Mouse (Mus musculus) CD4-positive, CD25-positive, alpha-beta regulatory T cell, adult 2 months (primary cell): ENCODE measurements around the gene Senp3.
A peak's percentile ranks its signal among the peaks of the same experiment; 100 is the strongest.
"Not testable (repeated sequence)": the region's sequence is repeated elsewhere in the genome, so short reads cannot be mapped to it uniquely, and the experiment has no call there.

Source experiments
- DNase-seq: peaks from one replicate; pipeline ENCODE4 v3.0.0-alpha.2; 2012; ENCODE audit warnings: low read depth, low spot score

Gene Senp3

GRCm38 (mm10) chr11:69704613-69705010 lies 22.7 kb upstream of the Senp3 start:
- no peak for DNase-seq

GRCm38 (mm10) chr11:69703814-69704612 lies 22.1 kb upstream of the Senp3 start:
- no peak for DNase-seq

GRCm38 (mm10) chr11:69703381-69703780 lies 21.5 kb upstream of the Senp3 start:
- not testable (repeated sequence) for DNase-seq

GRCm38 (mm10) chr11:69702886-69703285 lies 21.0 kb upstream of the Senp3 start:
- DNase-seq: not testable (repeated sequence)

GRCm38 (mm10) chr11:69699595-69699994 lies 17.7 kb upstream of the Senp3 start:
- DNase-seq: no peak

GRCm38 (mm10) chr11:69698574-69698973 lies 16.7 kb upstream of the Senp3 start:
- DNase-seq: peak; percentile 28

GRCm38 (mm10) chr11:69697396-69697795 lies 15.5 kb upstream of the Senp3 start:
- no peak for DNase-seq

- no peak for DNase-seq
Measured at GRCm38 (mm10) chr11:69695361-69696181, 13.7 kb upstream of the Senp3 start, which contains the start of the genes Tnfsf12 and Tnfsfm13. TSS of gene Tnfsf12 (minus strand) at chr11:69695849. TSS of gene Tnfsfm13 (minus strand) at chr11:69696098.

GRCm38 (mm10) chr11:69695046-69695360 lies 13.1 kb upstream of the Senp3 start:
- DNase-seq: no peak

- no peak for DNase-seq
Measured at GRCm38 (mm10) chr11:69693421-69693965, 11.6 kb upstream of the Senp3 start.

- DNase-seq: no peak
Measured at GRCm38 (mm10) chr11:69692863-69693262, 11.0 kb upstream of the Senp3 start.

GRCm38 (mm10) chr11:69692196-69692811 lies 10.4 kb upstream of the Senp3 start:
- no peak for DNase-seq

- DNase-seq: no peak
Measured at GRCm38 (mm10) chr11:69689891-69690290, 8.0 kb upstream of the Senp3 start.

- no peak for DNase-seq
Measured at GRCm38 (mm10) chr11:69687061-69687460, 5.2 kb upstream of the Senp3 start.

- no peak for DNase-seq
Measured at GRCm38 (mm10) chr11:69686377-69686776, 4.5 kb upstream of the Senp3 start.

- DNase-seq: no peak
Measured at GRCm38 (mm10) chr11:69685526-69686148, 3.8 kb upstream of the Senp3 start, which contains the start of gene Tnfsf13. TSS of gene Tnfsf13 (minus strand) at chr11:69685784.

- no peak for DNase-seq
Measured at GRCm38 (mm10) chr11:69684936-69685335, 3.1 kb upstream of the Senp3 start.

- DNase-seq: no peak
Measured at GRCm38 (mm10) chr11:69684128-69684745, 2.4 kb upstream of the Senp3 start.

- no peak for DNase-seq
Measured at GRCm38 (mm10) chr11:69683576-69683975, 1.7 kb upstream of the Senp3 start.

GRCm38 (mm10) chr11:69682840-69683533 lies 1.1 kb upstream of the Senp3 start:
- peak; percentile 93 for DNase-seq
